Mouse (Mus musculus): ENCODE measurements around the gene Mbnl2. TPM values are rescaled to one million over a fixed set of nuclear protein-coding genes. Genes with fewer than 3 reads are reported as not detected.

Gene Mbnl2
- polyA plus RNA-seq, 1 experiment from 2014 or later: 45.5 TPM

DNA sequence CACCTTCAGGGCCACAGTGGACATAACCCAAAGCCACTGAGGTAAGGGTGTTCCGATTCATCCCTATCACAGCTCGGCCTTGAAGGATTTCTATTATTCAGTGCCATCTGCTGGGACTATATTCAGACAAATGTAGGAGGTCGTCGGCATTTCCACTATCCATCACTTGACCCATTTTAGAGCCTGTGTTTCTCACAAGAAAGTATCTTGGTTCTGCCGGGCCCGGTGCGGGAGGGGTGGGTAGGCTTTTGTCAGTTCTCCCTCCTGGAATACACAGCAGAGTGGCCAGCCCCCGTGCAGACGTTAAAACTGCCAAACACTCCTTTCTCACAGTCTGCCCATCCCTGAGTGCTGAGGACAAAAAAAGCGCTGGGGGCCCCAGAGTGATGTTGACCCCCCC, 134.4 kb downstream of the Mbnl2 start:
- Histone ChIP-seq H3K27me3 (ENCODE audit: low read depth, poor library complexity, severe bottlenecking) (no peaks in the 10 kb centered on the region), H3K4me3 (no peak overlapping the region), H3K27ac (no peak overlapping the region), H3K4me1 (peaks cover 4% of the 10 kb centered on the region; the same call in 1 of the 2 replicates), H3K9me3 (replicated peaks) (no peaks in the 10 kb centered on the region), H3K36me3 (peaks cover 47% of the 10 kb centered on the region)
- DNase-seq (ENCODE audit: low spot score): no peak
- WGBS: 95% methylated on average over 10 of the region's 10 CpGs

- DNase-seq (ENCODE audit: low spot score): no peak
- Histone ChIP-seq H3K36me3 (peaks cover 40% of the 10 kb centered on the region), H3K27ac (no peak overlapping the region), H3K4me1 (no peaks in the 10 kb centered on the region), H3K27me3 (ENCODE audit: low read depth, poor library complexity, severe bottlenecking) (no peaks in the 10 kb centered on the region), H3K4me3 (no peak overlapping the region), H3K9me3 (replicated peaks) (no peaks in the 10 kb centered on the region)
- WGBS: 91% methylated on average over 9 of the region's 9 CpGs
These were observed 141.4 kb downstream of the Mbnl2 start for GRCm38 (mm10) chr14:120416886-120417285.

DNA sequence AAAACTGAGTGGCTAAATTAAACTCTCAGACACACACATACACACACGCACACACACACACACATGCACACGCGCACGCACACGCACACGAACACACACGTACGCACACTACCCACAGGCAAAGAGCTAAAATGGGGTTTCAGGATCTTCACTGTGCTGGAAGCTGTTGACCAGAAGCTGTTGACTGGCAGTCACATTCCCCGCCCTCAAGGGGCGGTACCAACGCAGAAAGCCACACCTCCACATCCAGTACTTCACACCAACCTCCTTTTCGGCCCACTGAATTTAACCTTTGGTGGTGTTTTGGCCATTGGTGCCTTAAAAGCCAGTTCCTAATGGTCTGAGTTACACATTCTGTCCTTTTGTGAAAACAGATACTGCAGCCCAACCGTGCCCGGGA, 143.5 kb downstream of the Mbnl2 start:
- no peak for DNase-seq (ENCODE audit: low spot score)
- Histone ChIP-seq H3K4me3 (no peak overlapping the region), H3K27me3 (ENCODE audit: low read depth, poor library complexity, severe bottlenecking) (no peaks in the 10 kb centered on the region), H3K27ac (no peak overlapping the region), H3K36me3 (peaks cover 46% of the 10 kb centered on the region), H3K9me3 (replicated peaks) (no peaks in the 10 kb centered on the region), H3K4me1 (no peaks in the 10 kb centered on the region)
- 68% methylated on average over 14 of the region's 14 CpGs for WGBS

- H3K4me1 ChIP-seq: no peaks in the 10 kb centered on the region
- WGBS: 93% methylated on average over 5 of the region's 5 CpGs
- H3K36me3 ChIP-seq: peaks cover 43% of the 10 kb centered on the region
- H3K9me3 ChIP-seq (replicated peaks): no peaks in the 10 kb centered on the region; the same call in 1 of the 2 replicates
- H3K27ac ChIP-seq: no peak overlapping the region
- no peaks in the 10 kb centered on the region for H3K27me3 ChIP-seq (ENCODE audit: low read depth, poor library complexity, severe bottlenecking)
- DNase-seq (ENCODE audit: low spot score): no peak
- H3K4me3 ChIP-seq: no peak overlapping the region
These were observed 153.0 kb downstream of the Mbnl2 start for GRCm38 (mm10) chr14:120428497-120428896.

- Histone ChIP-seq H3K36me3 (peaks cover 9% of the 10 kb centered on the region), H3K4me3 (no peak overlapping the region), H3K27ac (no peak overlapping the region), H3K4me1 (no peaks in the 10 kb centered on the region), H3K9me3 (replicated peaks) (no peaks in the 10 kb centered on the region), H3K27me3 (ENCODE audit: low read depth, poor library complexity, severe bottlenecking) (no peaks in the 10 kb centered on the region)
- no peak for DNase-seq (ENCODE audit: low spot score)
These were observed 157.3 kb downstream of the Mbnl2 start for GRCm38 (mm10) chr14:120432773-120433172.

DNA sequence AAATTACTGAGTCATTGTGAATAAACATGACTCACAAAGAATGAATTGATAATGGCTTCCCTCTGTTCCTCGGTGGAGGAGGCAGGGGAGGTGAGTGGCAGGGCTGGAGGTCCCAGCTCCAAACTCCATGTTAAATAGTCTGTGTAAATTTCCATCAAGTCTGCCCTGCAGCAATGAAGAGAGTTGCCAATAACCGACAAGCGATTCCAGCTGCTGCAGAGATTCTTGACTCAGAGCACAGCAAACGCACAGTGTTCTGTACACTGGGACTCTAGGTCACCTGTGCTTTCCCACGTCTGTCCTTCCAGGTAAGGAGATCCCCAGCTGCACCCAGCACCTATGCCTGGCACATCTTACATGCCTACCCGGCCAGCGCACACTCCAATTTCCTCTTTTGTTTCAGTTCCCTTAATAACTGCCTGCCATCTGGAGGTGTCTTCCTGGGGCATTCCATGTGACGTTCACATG, 158.5 kb downstream of the Mbnl2 start:
- no peak overlapping the region for H3K27ac ChIP-seq
- DNase-seq (ENCODE audit: low spot score): no peak
- no peaks in the 10 kb centered on the region for H3K4me1 ChIP-seq

GRCm38 (mm10) chr14:120434831-120435230, 159.4 kb downstream of the Mbnl2 start:
- no peak for DNase-seq (ENCODE audit: low spot score)
- whole genome bisulfite sequencing: 74% methylated on average over 1 of the region's 1 CpGs
- Histone ChIP-seq H3K9me3 (replicated peaks) (no peaks in the 10 kb centered on the region), H3K27ac (no peak overlapping the region), H3K27me3 (ENCODE audit: low read depth, poor library complexity, severe bottlenecking) (no peaks in the 10 kb centered on the region), H3K4me1 (no peaks in the 10 kb centered on the region), H3K4me3 (no peak overlapping the region), H3K36me3 (peaks cover 2% of the 10 kb centered on the region; the same call in 1 of the 2 replicates)

More for the DNA sequence above, 158.5 kb downstream of the Mbnl2 start:
- peaks cover 7% of the 10 kb centered on the region for H3K36me3 ChIP-seq
- no peak overlapping the region for H3K4me3 ChIP-seq
- 85% methylated on average over 8 of the region's 8 CpGs for WGBS
- H3K9me3 ChIP-seq (replicated peaks): no peaks in the 10 kb centered on the region
- no peaks in the 10 kb centered on the region for H3K27me3 ChIP-seq (ENCODE audit: low read depth, poor library complexity, severe bottlenecking)

DNA sequence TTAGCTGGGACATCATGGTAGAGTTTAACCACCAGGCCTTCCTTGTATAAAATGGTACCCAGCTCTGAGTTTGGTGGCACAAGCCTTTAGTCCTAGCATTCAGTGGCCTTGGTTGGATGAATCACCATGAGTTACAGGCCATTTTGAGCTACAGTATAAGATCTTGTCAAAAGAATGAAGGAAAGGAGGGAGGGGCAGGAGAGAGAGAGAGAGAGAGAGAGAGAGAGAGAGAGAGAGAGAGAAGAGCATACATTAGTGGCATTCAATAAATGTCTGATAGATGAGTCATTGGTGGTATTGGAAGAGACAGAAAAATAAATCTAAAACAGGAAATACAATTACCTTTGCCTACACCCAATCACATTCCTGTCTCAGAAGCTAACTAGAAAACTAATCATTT, 165.2 kb downstream of the Mbnl2 start:
- Histone ChIP-seq H3K9me3 (replicated peaks) (no peaks in the 10 kb centered on the region), H3K4me3 (no peak overlapping the region), H3K27me3 (ENCODE audit: low read depth, poor library complexity, severe bottlenecking) (no peaks in the 10 kb centered on the region), H3K27ac (no peak overlapping the region), H3K36me3 (0 out of 2 replicates have a peak, but pooled peaks cover 2% of the 10 kb centered on the region), H3K4me1 (no peaks in the 10 kb centered on the region)
- DNase-seq (ENCODE audit: low spot score): no peak

GRCm38 (mm10) chr14:120441256-120441655, 165.8 kb downstream of the Mbnl2 start:
- Histone ChIP-seq H3K4me1 (no peaks in the 10 kb centered on the region), H3K9me3 (replicated peaks) (no peaks in the 10 kb centered on the region), H3K36me3 (0 out of 2 replicates have a peak, but pooled peaks cover 2% of the 10 kb centered on the region), H3K27me3 (ENCODE audit: low read depth, poor library complexity, severe bottlenecking) (no peaks in the 10 kb centered on the region), H3K4me3 (no peak overlapping the region), H3K27ac (no peak overlapping the region)
- no peak for DNase-seq (ENCODE audit: low spot score)
- 88% methylated on average over 4 of the region's 4 CpGs for WGBS

GRCm38 (mm10) chr14:120441836-120442235, 166.4 kb downstream of the Mbnl2 start:
- no peak for DNase-seq (ENCODE audit: low spot score)
- no peak overlapping the region for H3K4me3 ChIP-seq
- no peaks in the 10 kb centered on the region for H3K27me3 ChIP-seq (ENCODE audit: low read depth, poor library complexity, severe bottlenecking)
- no peaks in the 10 kb centered on the region for H3K4me1 ChIP-seq
- 91% methylated on average over 13 of the region's 13 CpGs for WGBS
- H3K36me3 ChIP-seq: 0 out of 2 replicates have a peak, but pooled peaks cover under 1% of the 10 kb centered on the region
- H3K9me3 ChIP-seq (replicated peaks): no peaks in the 10 kb centered on the region
- no peak overlapping the region for H3K27ac ChIP-seq

- Histone ChIP-seq H3K4me3 (no peak overlapping the region), H3K9me3 (replicated peaks) (no peaks in the 10 kb centered on the region), H3K27ac (no peak overlapping the region), H3K4me1 (no peaks in the 10 kb centered on the region), H3K27me3 (ENCODE audit: low read depth, poor library complexity, severe bottlenecking) (no peaks in the 10 kb centered on the region), H3K36me3 (no peaks in the 10 kb centered on the region)
- DNase-seq (ENCODE audit: low spot score): no peak
- 92% methylated on average over 7 of the region's 7 CpGs for WGBS
These were observed 178.8 kb downstream of the Mbnl2 start for GRCm38 (mm10) chr14:120454221-120454620.

GRCm38 (mm10) chr14:120463938-120464727, 188.7 kb downstream of the Mbnl2 start:
- Histone ChIP-seq H3K27ac (no peak overlapping the region), H3K9me3 (replicated peaks) (no peaks in the 10 kb centered on the region), H3K4me3 (no peak overlapping the region), H3K27me3 (ENCODE audit: low read depth, poor library complexity, severe bottlenecking) (no peaks in the 10 kb centered on the region), H3K36me3 (no peaks in the 10 kb centered on the region), H3K4me1 (no peaks in the 10 kb centered on the region)
- no peak for DNase-seq (ENCODE audit: low spot score)
- WGBS: 94% methylated on average over 3 of the region's 3 CpGs

DNA sequence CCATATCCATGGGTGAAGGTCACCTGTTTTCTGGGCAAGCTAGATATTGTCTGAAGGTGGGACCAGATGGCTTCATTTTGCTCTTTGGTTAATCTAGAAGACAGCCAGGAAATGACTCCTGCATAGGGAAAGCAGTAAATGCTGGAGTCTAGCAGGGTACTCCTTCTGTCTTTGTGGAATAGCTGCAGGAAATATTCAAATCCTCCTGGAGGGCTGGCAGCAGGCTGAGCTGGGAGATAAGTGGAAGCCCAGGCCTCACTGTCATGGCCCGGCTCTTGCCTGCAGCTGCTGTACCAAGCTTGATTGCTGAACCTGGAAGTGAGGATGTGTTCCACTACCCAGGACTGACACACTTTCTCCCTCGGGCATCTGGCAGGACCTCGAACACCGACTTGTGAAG, 191.3 kb downstream of the Mbnl2 start:
- no peaks in the 10 kb centered on the region for H3K9me3 ChIP-seq (replicated peaks)
- DNase-seq (ENCODE audit: low spot score): no peak
- no peak overlapping the region for H3K27ac ChIP-seq
- H3K36me3 ChIP-seq: no peaks in the 10 kb centered on the region
- no peak overlapping the region for H3K4me3 ChIP-seq
- no peaks in the 10 kb centered on the region for H3K4me1 ChIP-seq
- WGBS: 92% methylated on average over 4 of the region's 4 CpGs
- no peaks in the 10 kb centered on the region for H3K27me3 ChIP-seq (ENCODE audit: low read depth, poor library complexity, severe bottlenecking)
